Mouse (Mus musculus) megakaryocyte, adult 5-6 weeks (primary cell): Measurements from ENCODE around the gene Trip12. TPM values are rescaled to one million over a fixed set of nuclear protein-coding genes. Genes with fewer than 3 reads are reported as not detected.
A peak's percentile ranks its signal among the peaks of the same experiment; 100 is the strongest.

ENCODE experiments used
- ATAC-seq: 2 replicates; pipeline ENCODE4 v1.8.0; 2016; ENCODE audit warnings: mild to moderate bottlenecking, inconsistent platforms; ENCODE audit not compliant: poor library complexity, severe bottlenecking
- total RNA-seq, 2 experiments: library from RNA; stranded (forward) in 1 of 2; stranded (reverse) in 1 of 2; fragments of 153-499, 151-499 nt in 1 of 2; fragments of 221-1000, 200-1000 nt in 1 of 2; gene quantifications; 2 replicates each; pipeline versions ENCODE4 v1.2.3 to v1.2.4; 2015 to 2017

Gene Trip12
- total RNA-seq, 2 experiments from 2014 or later = 119 to 268 TPM

DNA sequence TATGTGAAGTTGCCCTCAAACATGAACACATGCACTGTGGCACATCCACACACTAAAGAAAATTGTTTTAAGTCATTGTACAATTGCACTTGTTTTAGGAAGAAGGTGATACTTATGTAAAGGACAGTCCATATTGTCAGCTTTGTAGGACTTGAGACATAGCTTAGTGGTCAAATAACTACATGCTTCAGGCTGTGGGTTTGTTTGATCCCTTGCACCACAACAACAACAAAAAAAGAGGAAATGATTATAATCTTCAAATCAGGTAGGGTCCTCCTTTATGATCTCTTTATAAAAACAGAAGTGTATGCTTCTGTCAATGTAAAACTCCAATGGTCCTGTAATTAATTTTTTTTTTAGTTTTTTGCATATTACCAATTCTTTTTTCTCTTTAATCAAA, 41.1 kb downstream of the Trip12 start:
- ATAC-seq = peak; percentile 57; the same call in 1 of the 2 replicates

GRCm38 (mm10) chr1:84795335-84795734, 45.0 kb downstream of the Trip12 start:
- ATAC-seq = no peak

DNA sequence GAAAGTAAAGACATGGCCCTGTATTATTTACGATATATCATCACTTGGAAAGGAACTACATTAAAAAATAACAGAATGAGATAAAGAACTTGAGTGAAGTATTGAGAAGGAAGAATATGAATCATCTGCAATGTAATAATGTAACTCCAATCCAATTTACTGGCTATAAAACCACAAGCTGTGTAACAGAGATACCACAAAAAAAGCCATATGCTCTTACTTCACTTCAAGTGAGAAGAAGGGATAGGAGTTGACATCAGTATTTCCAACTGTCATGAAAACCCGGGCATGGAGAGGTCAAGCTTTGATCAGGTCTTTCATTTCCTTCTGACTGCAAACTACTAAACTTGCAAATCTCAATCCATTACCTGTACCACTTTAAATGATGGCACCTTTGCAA, 48.9 kb downstream of the Trip12 start:
- no peak for ATAC-seq

- ATAC-seq = no peak
These were observed 59.7 kb downstream of the Trip12 start for GRCm38 (mm10) chr1:84780630-84781029.

- ATAC-seq = no peak
These were observed 62.9 kb downstream of the Trip12 start for GRCm38 (mm10) chr1:84777455-84777854.

DNA sequence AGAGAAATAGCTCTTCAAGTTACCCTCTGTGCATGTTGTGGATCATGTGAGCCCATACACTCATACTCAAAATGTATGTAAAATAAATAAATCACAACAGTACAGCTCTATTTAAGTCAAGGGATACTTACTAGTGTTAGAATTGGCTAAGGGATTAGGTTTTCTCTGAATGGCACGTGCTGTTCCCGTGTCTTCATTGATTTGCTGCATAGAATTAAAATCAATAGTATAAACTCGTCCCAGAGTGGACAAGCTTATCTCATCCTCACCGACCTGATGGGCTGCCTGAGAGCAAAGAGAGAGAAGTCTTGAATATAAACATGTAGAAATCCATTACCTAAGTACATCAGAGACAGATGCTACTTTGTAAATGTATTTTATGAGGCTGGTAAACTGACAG, 81.5 kb downstream of the Trip12 start:
- ATAC-seq = no peak

DNA sequence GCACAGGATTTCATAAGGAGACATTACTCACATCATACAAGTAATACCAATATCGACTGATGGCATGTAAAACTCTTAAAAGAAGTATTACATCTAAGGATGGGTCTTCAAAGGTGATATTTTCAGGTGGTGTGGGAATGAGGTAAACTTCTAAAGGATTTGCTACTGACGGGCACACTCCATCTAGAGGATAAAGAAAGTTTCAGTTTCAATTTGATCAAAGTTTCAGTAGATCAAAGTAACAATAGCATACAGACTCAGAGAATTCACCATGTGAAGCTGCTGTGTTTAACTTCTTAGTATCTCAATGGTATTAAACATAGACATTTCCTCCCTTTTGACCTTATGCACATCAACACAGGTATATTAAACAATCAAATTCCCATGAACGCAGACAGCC, 98.2 kb downstream of the Trip12 start:
- ATAC-seq = no peak

GRCm38 (mm10) chr1:84740080-84740479, 100.2 kb downstream of the Trip12 start:
- peak; percentile 45 for ATAC-seq

- ATAC-seq = no peak
These were observed 103.2 kb downstream of the Trip12 start for GRCm38 (mm10) chr1:84737097-84737496.

DNA sequence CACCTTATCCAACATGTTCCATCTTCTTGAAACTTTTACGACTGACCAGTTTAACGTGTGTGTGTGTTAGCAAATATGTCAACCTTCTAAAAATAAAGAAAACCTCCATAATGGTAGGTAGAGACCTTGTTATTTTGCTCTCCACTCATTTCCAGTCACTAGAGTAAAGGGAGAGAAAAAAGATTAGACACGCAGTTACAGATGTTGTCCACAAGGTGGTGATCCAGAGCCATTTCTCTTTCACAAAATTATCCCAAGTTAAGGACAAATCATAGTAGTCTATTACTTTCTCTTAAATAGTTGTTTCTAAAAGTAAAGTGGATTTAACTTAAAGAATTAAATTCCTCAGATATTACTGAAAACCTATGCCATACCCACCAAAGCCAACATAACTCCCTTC, 106.5 kb downstream of the Trip12 start:
- peak; percentile 68; the same call in 1 of the 2 replicates for ATAC-seq

GRCm38 (mm10) chr1:84731763-84732162, 108.6 kb downstream of the Trip12 start:
- ATAC-seq = no peak

- ATAC-seq = peak; percentile 67
These were observed 117.5 kb downstream of the Trip12 start for GRCm38 (mm10) chr1:84722841-84723240.

DNA sequence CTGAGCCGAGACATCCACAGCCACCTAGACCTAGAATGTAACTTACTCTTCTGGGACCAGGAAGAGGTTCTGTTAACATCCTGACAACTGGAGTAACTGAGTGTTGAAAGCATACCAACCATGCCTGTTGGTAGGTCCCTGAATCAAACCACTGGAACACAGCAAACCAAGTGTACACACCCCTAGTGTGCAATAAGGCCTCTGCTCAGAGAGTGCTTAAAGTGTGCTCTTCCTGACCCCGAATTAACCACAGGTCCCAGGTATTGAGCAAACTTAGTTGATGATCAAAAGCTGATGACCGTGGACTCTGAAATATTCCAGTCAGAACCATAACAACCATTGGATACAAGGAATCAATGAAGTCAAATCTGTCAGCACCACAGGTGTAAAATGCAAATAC, 117.9 kb downstream of the Trip12 start:
- ATAC-seq = peak; percentile 20

- peak; percentile 45 for ATAC-seq
These were observed 118.4 kb downstream of the Trip12 start for GRCm38 (mm10) chr1:84721942-84722341.

DNA sequence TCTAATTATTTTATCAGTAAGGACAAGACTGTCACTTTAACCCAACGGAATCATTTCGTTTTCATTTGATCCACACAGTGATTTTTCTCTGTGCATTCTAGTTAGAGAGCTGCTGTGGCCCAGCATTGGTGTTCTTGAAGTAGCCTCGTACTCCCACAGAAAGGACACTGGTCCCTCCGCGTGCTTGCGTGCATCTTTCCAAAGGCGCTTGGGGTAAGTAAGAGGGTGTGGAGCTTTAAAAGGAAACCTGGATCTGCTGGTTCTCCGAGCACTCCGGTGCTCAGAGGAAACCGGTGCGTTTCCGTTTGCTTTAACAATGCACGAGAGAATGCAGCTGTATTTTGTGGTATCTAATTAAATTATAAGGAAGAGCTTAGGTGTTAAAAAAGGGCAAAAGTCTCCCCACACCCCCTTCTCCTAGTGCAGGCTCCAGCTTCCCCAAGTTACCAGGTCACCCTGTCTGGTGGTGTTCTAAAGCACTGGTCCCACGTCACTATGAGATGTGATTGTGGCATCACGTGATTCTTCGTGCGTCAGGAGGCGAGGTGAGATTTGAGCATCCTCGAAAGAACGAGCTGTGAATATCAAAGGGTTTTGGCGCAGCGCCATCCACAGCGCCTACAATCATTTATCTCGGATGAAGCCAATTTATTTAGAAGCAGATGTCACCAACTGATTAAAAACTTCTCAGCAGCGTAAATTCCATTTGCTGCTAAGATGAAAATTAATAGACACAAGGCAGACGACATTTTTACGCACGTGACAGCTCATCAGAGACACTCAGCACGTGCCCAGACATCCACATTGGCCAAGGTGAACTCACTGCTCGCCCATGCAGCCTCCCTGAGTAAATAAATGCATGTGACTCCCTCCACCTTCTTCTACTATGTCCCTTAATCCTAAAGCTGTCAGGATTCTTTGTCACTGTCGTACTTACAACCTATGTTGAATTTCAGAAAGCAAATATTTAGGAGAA, 130.2 kb downstream of the Trip12 start:
- no peak for ATAC-seq

GRCm38 (mm10) chr1:84709406-84709805, 130.9 kb downstream of the Trip12 start:
- no peak for ATAC-seq

- no peak for ATAC-seq
These were observed 140.1 kb downstream of the Trip12 start for GRCm38 (mm10) chr1:84700254-84700653.

DNA sequence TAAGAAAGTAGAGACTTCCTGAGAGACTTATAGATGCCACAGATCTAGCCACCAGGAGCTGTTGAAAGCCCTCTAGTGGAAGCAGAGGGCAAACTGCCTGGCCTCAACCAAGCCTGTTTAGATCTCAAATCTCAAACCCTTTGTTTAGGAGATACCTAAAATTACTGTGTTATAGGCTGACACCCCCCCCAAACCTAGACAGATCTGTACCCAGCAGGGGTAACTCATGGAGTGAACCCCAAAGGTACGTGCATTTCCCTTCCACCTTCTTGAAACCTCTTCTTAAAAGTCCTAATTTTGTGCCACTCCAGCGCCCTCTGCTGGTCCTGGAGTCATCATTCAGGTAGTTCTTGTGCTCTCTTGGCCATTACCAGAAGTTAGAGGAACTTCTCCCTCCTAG, 143.2 kb downstream of the Trip12 start:
- peak; percentile 59 for ATAC-seq

DNA sequence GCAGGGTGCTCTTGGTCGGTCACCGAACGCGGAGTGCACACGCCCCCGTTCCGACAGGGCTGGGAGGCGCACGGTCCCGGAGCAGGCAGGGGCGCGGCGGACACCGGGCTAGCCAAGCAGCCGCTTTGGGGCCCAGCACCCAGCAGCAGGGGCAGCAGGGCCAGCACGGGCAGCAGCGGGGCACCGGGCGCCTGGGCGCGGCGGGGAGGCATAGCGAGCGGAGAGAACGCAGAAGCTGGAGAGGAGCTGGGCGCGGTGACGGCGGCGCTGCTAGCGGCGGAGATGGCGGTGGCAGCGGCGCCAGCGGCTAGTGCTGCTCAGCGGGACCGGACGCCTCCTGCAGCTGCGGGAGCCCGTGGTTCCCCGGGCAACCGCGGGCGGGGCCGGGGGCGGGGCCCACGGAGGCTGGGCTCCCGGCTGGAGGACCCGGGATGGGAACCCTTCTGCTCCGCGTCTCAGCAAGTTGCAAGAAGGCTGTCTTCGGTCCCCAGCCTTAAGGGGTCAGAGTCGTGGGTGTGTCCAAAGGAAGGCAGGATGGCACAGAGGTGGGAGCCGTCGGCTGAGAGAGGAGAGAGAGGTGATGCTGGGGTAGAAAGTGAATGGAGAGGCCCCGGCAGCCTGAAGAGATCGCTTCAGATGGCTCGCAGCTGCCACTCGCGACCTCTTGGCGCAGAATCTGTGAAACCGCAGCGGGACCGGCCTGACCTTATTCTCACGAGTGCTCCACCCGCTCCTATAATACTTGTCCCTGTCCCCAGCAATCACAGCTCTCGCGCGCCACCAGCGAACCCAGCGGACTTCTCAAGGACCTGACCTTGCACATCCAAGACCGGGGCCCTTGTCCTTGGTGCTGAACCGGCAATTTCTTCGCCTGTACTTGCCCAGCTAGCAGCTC, 144.6 kb downstream of the Trip12 start, which contains the start of gene Dner:
Dner (minus strand) TSS at position 705 of the 895 bp plus-strand sequence.
- ATAC-seq = peak; percentile 47; the same call in 1 of the 2 replicates

- ATAC-seq = no peak
These were observed 145.4 kb downstream of the Trip12 start for GRCm38 (mm10) chr1:84694688-84695474.
